Mouse (Mus musculus) kidney, adult 2 months (tissue): Measurements from ENCODE around the gene Trp73.

Experiments
- CTCF ChIP-seq: fragments of 200-500 bp; conservative IDR thresholded peaks from 2 replicates; pipeline ENCODE4 v1.5.1; 2011; ENCODE audit warnings: low read depth, mild to moderate bottlenecking, control low read depth, low read length, moderate library complexity, mixed read lengths; ENCODE audit not compliant: insufficient read depth, insufficient read length
- POLR2A ChIP-seq: fragments of 200-500 bp; IDR thresholded peaks from one replicate; pipeline ENCODE4 v1.6.1; 2011; ENCODE audit warnings: low read depth, low read length, control low read depth

DNA sequence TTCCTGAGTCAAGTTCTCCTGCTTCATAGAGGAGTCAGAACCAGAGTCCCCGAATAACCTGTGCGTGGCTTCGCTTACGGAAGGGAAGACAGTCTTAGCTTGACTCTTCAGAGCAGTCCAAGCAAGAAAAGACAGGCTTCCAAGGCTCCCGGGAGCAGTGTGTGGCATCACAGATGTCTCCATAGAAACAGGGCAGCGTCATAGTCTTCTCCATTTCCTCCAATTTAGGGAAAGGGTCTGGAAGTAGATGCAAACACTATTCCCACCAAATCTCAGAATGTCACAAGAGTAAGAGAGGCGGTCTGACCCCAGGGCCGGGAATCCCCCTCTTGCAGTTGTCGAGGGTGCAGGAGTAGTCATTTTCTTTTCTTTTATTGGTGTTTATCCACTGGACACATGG is 97.4 kb downstream of the Trp73 start, which contains the start of gene Ccdc27:
- TF ChIP-seq CTCF (no peak), POLR2A (no peak)
